Mouse (Mus musculus) small intestine, adult 2 months (tissue): ENCODE data around the gene Thada. TPM values are rescaled to one million over a fixed set of nuclear protein-coding genes. Genes with fewer than 3 reads are reported as not detected.
A peak's percentile ranks its signal among the peaks of the same experiment; 100 is the strongest.

Source experiments
- H3K27ac ChIP-seq: fragments of 200-500 bp; 2 replicates; pipeline ENCODE4 v1.5.1; 2012; ENCODE audit warnings: low read depth, low read length, control low read depth, inconsistent platforms; ENCODE audit not compliant: insufficient read depth
- H3K27me3 ChIP-seq: fragments of 200-500 bp; 2 replicates; pipeline ENCODE4 v1.6.1; 2012; ENCODE audit warnings: mild to moderate bottlenecking, moderate library complexity, low read length, inconsistent platforms; ENCODE audit not compliant: control insufficient read depth, insufficient read depth
- H3K36me3 ChIP-seq: fragments of 200-500 bp; 2 replicates; pipeline ENCODE4 v1.6.1; 2012; ENCODE audit warnings: mild to moderate bottlenecking, low read length, control low read depth, inconsistent platforms; ENCODE audit not compliant: control insufficient read depth, insufficient read depth
- H3K4me1 ChIP-seq: fragments of 200-500 bp; 2 replicates; pipeline ENCODE4 v1.6.1; 2012; ENCODE audit warnings: low read length, inconsistent platforms, mixed read lengths; ENCODE audit not compliant: control insufficient read depth, insufficient read depth, insufficient read length
- H3K4me3 ChIP-seq: fragments of 200-500 bp; 2 replicates; pipeline ENCODE4 v1.5.1; 2012; ENCODE audit warnings: low read depth, mild to moderate bottlenecking, control low read depth, inconsistent platforms, low read length, moderate library complexity
- CTCF ChIP-seq: fragments of 200-500 bp; IDR thresholded peaks from 2 replicates; pipeline ENCODE4 v1.5.1; 2012; ENCODE audit warnings: low read depth, mild to moderate bottlenecking, control low read depth, inconsistent platforms, low read length, moderate library complexity, mixed read lengths; ENCODE audit not compliant: insufficient replicate concordance, insufficient read length; ENCODE audit errors: extremely low read depth
- POLR2A ChIP-seq: fragments of 200-500 bp; IDR thresholded peaks from 2 replicates; pipeline ENCODE4 v1.6.1; 2012; ENCODE audit warnings: low read depth, mild to moderate bottlenecking, control low read depth, inconsistent platforms, low read length, moderate library complexity
- WGBS: fragments of 180-500 bp; shearing (Covaris S2); methylation state at CpG from one replicate; pipeline ENCODE4 v1.1.7; 2018; 5-methylcytosine and 5-hydroxymethylcytosine counted together
- polyA plus RNA-seq: library from polyadenylated mRNA; depleted of rRNA; stranded (reverse); fragments of >200 nt; gene quantifications from 2 replicates; pipeline ENCODE4 v1.2.3, GENCODE M21; 2012

Gene Thada
- polyA plus RNA-seq, 1 experiment: 3.5 TPM

DNA sequence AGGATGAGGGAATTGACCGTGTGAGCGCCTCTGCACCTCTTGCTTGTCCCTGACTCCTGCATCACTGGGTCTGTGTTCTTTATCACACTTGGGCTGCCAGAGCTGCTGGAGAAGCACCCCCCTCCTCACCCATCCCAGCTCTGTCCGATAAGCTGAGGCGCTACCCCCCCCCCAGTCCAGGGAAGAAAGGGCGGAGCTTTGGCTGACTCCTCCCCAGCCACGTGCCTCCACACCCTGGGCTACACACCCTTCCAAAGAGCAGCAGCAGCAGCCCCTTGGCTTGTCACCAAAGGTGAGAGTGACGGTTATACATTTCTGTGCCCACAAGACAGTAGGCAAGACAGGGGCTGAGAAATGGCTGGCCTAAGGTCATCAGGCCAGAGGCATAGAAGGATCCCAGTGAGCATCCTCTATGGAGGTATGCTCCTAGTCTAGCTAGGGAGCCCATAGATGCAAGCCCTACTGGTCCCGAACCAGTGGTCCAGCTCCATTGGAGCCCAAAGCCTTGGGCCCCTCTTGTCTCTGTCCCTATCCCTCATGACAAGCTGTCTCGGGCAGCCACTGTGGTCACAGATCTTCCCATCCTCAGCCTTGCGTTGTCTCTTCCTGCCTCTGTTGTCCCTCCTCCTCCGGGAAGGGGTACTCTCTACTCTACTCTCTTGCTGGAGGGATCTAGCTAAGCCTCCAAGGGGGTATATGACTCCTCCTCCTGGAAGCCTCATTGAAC is 311.5 kb downstream of the Thada start:
- Histone ChIP-seq H3K36me3 (no peaks in the 10 kb centered on the region), H3K4me3 (peak overlapping the region; percentile 36), H3K4me1 (peaks cover 54% of the 10 kb centered on the region), H3K27ac (peak overlapping the region; percentile 99), H3K27me3 (no peaks in the 10 kb centered on the region)
- TF ChIP-seq POLR2A (no peak), CTCF (no peak)
- 35% methylated on average over 11 of the region's 11 CpGs for WGBS

DNA sequence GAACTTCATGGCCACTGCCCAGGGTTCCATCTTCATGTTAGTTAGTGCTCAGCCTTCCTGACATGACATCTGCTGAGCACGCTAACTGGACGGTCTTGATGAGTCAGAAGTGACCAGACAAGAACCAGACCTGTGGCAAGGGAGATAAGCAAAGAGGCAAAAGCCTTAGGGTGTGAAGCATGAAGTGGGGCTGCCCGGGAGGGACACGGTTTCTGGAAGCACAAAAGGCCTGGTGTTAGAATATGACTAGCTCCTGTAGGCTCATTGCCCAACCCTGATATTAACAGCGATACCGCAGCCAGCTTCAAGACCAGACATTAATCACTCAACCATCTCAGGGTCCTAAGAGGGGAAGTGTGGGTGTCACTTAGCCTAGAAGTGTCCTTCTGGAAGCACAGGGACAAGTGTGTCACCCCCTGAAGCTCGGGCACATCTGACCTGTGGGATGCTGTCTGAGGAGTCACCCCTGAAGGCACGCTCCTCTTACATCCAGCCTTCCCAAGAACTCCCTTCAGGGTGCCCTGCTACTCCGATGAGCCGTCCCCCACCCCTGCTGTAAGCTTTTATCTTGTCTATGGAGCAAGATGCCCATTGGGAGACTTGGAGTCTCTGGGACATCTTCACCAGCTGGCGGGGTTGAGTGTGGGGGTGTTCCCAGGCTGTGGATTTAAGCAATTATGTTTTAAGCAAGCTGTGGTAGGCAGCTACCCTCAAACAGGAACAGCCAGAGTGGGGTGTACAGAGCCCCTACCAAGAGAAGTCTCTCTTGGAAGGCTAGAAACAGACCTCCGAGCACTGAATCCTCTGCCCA is 312.8 kb downstream of the Thada start:
- H3K4me1 ChIP-seq: peaks cover 51% of the 10 kb centered on the region
- no peaks in the 10 kb centered on the region for H3K27me3 ChIP-seq
- H3K4me3 ChIP-seq: no peak overlapping the region
- H3K27ac ChIP-seq: peak overlapping the region; percentile 2; the same call in 1 of the 2 replicates
- WGBS: 57% methylated on average over 12 of the region's 12 CpGs
- TF ChIP-seq CTCF (no peak), POLR2A (no peak)
- no peaks in the 10 kb centered on the region for H3K36me3 ChIP-seq

DNA sequence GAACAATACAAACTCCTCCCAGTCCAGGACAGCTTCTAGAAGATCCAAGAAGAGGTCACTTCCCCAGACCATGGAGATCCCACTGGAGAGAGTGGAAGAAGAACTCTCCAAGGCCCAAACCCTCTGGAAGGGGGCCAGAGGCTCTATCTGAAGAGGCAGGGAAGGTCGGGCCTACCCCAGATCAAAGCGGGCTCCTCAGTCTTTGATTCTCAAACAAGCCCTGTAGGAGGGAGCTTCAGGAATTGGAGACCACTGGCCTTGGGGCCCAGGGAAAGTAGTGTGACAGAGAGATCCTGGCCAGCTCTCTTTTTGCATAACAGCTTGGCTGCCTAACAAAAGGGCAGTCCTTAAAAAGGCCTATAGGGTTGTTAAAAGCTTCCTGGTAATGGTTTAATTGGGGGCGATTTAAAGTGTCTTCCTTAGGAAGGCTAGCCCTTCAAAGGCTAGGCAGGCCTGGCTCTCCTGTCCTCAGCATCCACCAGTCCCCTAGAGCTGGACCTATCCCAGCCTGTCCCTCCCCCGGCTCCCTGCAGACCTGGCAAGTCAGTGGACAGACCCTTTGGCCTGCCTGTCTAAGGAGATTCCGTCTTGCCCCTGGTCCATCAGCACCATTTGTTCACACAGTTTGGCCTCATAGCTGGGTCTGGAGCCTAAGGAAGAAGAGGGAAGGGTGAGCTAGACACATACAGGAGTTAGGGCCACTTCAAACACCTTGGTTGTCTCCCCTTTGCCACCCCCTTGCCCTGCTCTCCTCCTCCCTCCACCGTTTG is 313.6 kb downstream of the Thada start:
- peaks cover 43% of the 10 kb centered on the region for H3K4me1 ChIP-seq
- no peaks in the 10 kb centered on the region for H3K27me3 ChIP-seq
- H3K36me3 ChIP-seq: no peaks in the 10 kb centered on the region
- H3K4me3 ChIP-seq: no peak overlapping the region
- WGBS: 53% methylated on average over 6 of the region's 6 CpGs
- no peak overlapping the region for H3K27ac ChIP-seq
- TF ChIP-seq POLR2A (no peak), CTCF (no peak)

DNA sequence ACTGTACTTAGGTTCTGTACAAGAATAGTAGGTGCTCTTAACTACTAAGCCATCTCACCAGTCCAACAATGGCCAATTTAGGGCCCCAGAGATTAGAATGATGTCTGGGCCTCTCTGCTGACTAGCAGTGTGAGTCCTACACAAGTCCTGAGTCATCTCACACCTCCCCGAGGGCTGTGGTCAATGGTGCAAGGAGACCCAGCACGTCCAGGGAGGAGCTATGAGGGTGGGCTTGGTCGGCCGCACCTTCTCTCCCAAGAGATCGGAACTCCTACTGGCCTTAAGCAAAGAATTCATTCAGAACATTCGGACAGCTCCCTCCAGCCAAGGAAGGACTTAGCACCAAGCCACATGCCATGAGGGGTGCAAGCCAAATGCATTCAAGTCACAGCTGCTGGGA is 314.7 kb downstream of the Thada start:
- Histone ChIP-seq H3K4me3 (no peak overlapping the region), H3K27ac (no peak overlapping the region), H3K4me1 (peaks cover 47% of the 10 kb centered on the region), H3K27me3 (no peaks in the 10 kb centered on the region), H3K36me3 (no peaks in the 10 kb centered on the region)
- WGBS: 92% methylated on average over 6 of the region's 6 CpGs
- TF ChIP-seq POLR2A (no peak), CTCF (no peak)

DNA sequence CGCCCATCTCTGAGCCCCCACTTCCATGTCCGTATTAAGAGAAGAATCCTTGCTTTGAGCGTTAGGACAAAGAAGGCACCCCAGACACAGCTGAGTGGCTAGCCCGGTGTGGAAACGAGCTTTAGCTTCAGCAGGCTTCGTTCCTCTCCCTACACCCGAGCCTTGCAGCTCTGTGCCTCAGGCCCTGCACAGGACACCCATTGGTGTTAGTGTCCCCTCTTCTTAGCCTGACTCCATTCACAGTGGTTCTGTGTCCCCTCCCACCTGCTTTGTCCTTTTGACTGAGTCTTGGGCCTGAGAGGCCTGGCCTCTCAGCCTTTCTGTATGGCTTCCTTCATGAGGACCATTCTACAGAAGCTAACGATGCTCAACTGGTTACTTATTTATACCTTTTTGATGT is 315.7 kb downstream of the Thada start:
- peaks cover 52% of the 10 kb centered on the region for H3K4me1 ChIP-seq
- WGBS: 93% methylated on average over 8 of the region's 8 CpGs
- TF ChIP-seq POLR2A: no peak
- no peak for TF ChIP-seq CTCF
- no peaks in the 10 kb centered on the region for H3K27me3 ChIP-seq
- no peaks in the 10 kb centered on the region for H3K36me3 ChIP-seq
- H3K27ac ChIP-seq: no peak overlapping the region
- no peak overlapping the region for H3K4me3 ChIP-seq

DNA sequence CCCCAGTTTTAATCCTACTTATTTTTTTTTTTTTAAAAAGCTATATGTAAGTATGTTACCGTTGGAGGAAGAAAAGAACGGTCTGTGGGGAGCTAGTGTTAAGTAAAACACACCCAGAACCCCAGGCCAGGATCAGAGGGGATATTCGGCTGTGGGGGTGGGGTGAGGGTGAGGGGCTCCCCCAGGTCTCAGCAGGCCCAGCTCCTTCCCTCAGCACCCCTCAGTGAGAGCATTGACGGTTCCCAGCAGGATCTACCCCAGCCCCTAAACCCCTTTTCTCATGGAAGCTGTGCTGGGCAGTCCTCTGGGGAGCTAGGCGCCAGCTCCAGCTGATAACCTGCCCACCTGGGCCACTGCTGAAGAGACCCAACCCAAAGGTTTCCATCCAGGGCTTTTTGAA is 316.4 kb downstream of the Thada start:
- WGBS: 81% methylated on average over 5 of the region's 5 CpGs
- H3K27ac ChIP-seq: no peak overlapping the region
- no peaks in the 10 kb centered on the region for H3K36me3 ChIP-seq
- no peak overlapping the region for H3K4me3 ChIP-seq
- no peak for TF ChIP-seq POLR2A
- TF ChIP-seq CTCF: no peak
- H3K27me3 ChIP-seq: no peaks in the 10 kb centered on the region
- H3K4me1 ChIP-seq: peaks cover 52% of the 10 kb centered on the region
